Mouse (Mus musculus) megakaryocyte, embryonic 14.5 days (primary cell): ENCODE results near the gene Gm3250.

ENCODE experiments used
- FLI1 ChIP-seq: IDR thresholded peaks from 2 replicates; pipeline ENCODE4 v1.6.1; 2012; ENCODE audit warnings: low read length, inconsistent platforms, mixed read lengths
- GATA1 ChIP-seq: IDR thresholded peaks from 3 replicates; pipeline ENCODE4 v1.6.1; 2012; ENCODE audit warnings: mixed read lengths, low read length, inconsistent platforms, borderline replicate concordance

GRCm38 (mm10) chr10:77814382-77814781 lies 32.0 kb upstream of the Gm3250 start, which contains the start of gene Gm2696:
- TF ChIP-seq GATA1, result no peak
- no peak for TF ChIP-seq FLI1
